Mouse (Mus musculus) small intestine, adult 2 months (tissue): ENCODE measurements at regions not wholly inside any gene's neighbourhood (a gene's known extent, or its start where the extent isn't known, plus 50 kb on each side); places are given as distances from the start of the nearest gene placed in this dataset.

ENCODE experiments used
- CTCF ChIP-seq: fragments of 200-500 bp; IDR thresholded peaks from 2 replicates; pipeline ENCODE4 v1.5.1; 2012; ENCODE audit warnings: low read depth, mild to moderate bottlenecking, control low read depth, inconsistent platforms, low read length, moderate library complexity, mixed read lengths; ENCODE audit not compliant: insufficient replicate concordance, insufficient read length; ENCODE audit errors: extremely low read depth
- POLR2A ChIP-seq: fragments of 200-500 bp; IDR thresholded peaks from 2 replicates; pipeline ENCODE4 v1.6.1; 2012; ENCODE audit warnings: low read depth, mild to moderate bottlenecking, control low read depth, inconsistent platforms, low read length, moderate library complexity

GRCm38 (mm10) chr17:9754884-9755405 lies 85.4 kb upstream of the Pabpc6 start:
- TF ChIP-seq CTCF: no peak
- TF ChIP-seq POLR2A: no peak
